Mouse (Mus musculus): Measurements from ENCODE around the gene Pdia4. TPM values are rescaled to one million over a fixed set of nuclear protein-coding genes. Genes with fewer than 3 reads are reported as not detected.
A peak's percentile ranks its signal among the peaks of the same experiment; 100 is the strongest.
"Not testable (repeated sequence)": the region's sequence is repeated elsewhere in the genome, so short reads cannot be mapped to it uniquely, and the experiment has no call there.

The Pdia4 gene
- total RNA-seq (2017): 164 to 238 TPM (median 188 TPM) in 3 replicates

DNA sequence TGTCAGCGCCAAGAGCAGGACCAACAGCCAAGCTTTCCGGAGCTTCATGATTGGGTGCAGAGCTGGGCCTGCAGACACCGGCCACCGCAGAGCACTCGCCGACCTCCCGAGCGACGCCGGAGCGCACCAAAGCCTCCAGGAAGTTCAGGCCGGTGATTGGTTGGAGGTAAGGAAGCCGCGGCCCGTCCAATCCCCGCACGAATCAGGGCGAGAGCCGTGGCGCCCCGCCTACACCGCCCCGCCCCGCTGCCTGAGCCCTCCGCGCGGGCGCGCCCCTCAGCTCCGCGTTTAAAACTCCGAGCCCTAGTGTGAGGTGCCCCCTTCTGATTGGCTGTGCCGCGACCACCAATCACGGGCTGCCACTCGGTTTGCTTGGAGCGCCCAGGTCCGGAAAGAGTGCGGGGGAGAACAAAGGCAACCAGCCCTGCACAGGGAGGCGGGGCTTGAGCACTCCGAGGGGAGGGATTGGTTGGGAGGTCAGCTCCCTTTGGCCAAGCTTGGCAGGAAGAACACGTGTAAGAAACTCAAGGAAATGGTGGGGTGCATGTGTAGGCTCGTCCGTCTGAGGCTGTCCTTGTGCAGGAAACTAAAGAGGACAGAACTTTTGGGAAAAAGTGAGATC, at the start of gene Pdia4:
Pdia4 (minus strand) TSS at position 174 of the 622 bp plus-strand sequence.
- peak; percentile 97 for ATAC-seq (replicated peaks; ENCODE audit: insufficient number of reproducible peaks, low FRiP score, low TSS enrichment, poor library complexity, severe bottlenecking)

DNA sequence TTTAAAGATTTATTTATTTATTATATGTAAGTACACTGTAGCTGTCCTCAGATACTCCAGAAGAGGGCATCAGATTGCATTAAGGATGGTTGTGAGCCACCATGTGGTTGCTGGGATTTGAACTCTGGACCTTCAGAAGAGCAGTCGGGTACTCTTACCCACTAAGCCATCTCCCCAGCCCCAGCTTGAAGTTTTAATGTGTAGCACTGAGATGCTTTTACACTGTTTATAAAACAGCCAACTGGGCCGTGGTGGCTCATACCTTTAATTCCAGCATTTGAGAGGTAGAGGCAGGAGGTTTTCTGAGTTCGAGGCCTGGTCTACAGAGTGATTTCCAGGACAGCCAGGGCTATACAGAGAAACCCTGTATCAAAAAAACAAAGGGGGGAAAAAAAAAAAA, 44.5 kb upstream of the Pdia4 start:
- ATAC-seq (replicated peaks; ENCODE audit: insufficient number of reproducible peaks, low FRiP score, low TSS enrichment, poor library complexity, severe bottlenecking): not testable (repeated sequence)

DNA sequence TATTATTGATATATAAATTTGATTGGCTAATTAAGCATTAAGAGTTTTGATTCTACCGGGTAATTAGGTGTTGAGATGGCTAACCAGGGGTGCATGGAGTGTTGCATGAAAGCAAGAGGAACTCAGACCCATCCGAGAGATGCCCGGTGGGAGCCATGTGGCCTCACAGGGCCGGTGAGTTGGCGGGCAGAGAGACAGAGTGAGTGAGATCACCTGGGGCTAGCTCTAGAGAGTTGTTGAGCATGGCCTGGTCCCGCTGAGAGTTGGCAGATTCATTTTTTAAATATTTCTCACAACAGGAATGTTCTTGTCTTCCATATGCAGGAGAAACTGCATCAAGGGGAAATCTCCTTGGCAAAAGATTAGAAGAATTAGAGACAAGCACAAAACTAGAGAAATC, 44.0 kb upstream of the Pdia4 start:
- ATAC-seq (replicated peaks; ENCODE audit: insufficient number of reproducible peaks, low FRiP score, low TSS enrichment, poor library complexity, severe bottlenecking): no peak

DNA sequence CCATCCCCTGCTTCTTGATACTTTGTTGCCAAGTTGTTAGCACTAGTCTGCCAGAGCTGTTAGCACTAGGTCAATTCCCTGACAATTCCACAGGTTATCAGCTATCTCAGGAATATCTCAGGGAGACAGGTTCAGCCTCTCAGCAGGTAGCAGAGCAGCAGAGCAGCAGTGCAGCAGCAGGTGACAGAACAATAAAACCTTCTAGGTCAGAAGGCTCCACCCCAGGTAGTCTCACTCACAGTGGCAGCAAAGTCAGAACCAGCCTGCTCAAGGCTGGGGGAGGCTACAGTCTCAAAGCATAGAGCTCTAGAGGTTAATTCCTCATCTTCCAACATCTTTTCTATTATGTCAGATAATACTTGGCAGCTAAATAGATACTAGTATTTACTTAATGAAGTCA, 32.5 kb upstream of the Pdia4 start:
- no peak for ATAC-seq (replicated peaks; ENCODE audit: insufficient number of reproducible peaks, low FRiP score, low TSS enrichment, poor library complexity, severe bottlenecking)

DNA sequence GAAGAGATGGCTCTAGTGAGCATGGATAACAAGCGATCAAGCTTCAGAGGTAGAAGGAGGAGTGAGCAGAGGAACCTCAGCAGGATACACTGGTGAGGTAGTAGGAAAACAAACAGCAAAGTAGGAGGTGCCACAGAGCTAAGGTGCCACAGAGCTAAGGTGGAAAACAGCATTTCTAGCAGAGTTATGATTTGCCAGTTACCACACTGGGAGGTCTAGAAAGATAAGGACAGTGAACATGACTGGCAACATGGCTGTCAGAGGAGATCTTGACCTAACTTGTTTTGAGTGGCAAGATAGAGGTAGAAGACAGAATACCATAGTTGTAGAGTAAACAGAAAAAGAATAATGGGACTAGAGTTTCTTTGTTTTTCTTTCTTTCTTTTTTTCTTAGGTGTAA, 29.1 kb upstream of the Pdia4 start:
- ATAC-seq (replicated peaks; ENCODE audit: insufficient number of reproducible peaks, low FRiP score, low TSS enrichment, poor library complexity, severe bottlenecking): no peak

DNA sequence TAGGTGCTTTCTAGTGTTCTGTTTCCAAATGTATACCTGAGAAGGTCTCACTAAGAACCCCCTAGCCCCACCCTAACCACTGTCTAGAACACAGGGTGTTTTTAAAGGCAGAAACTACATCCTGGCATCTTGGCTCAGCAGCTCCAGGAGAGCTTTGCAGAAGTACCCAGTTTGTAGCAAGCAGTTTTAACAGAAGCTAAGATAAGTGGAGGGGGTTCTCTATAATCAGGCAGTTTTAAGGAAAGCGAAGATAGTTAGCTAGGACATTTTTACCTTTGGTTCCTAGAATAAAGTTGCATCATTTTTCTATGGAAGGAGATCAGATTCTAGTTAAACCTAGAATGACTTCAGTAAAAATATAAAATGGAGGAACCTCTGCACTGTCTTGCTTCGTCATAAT, 28.6 kb upstream of the Pdia4 start:
- no peak for ATAC-seq (replicated peaks; ENCODE audit: insufficient number of reproducible peaks, low FRiP score, low TSS enrichment, poor library complexity, severe bottlenecking)

DNA sequence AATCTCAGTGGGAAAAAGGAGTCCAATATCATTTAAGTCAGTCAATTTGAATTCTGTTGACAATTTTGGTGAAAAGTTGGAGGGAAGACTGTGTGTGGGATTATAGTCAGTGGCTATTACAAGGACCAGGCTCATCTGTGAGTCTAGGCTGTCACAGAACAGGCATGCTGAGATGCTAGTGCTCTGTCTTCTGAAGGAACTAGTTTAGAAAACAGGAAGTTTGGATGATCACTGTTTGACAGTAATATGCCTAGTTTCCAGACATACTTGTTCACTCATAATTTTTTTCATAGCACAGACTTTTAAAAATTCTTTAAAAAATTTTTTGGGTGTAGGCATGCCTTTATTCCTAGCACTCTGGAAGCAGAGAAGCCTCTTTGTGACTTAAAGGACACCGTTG, 27.8 kb upstream of the Pdia4 start:
- no peak for ATAC-seq (replicated peaks; ENCODE audit: insufficient number of reproducible peaks, low FRiP score, low TSS enrichment, poor library complexity, severe bottlenecking)

DNA sequence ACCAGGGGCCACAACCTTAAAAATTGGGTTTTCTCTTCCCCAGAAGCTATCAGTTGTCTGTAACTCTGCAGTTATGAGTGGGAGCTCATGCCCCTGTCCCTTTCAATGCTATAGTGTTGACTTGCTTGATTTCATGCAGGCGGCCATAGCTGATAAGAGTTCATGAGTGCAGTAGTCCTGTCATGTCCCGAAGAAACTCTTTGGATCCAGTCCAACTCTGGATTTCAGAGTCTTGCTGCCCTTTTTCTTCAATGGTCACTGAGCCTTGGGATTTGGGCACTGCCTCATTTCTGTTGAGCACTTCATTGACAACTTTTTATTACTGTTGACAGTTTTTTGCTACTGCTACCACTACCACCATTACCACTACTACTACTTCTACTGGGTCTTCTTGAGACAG, 24.4 kb upstream of the Pdia4 start:
- ATAC-seq (replicated peaks; ENCODE audit: insufficient number of reproducible peaks, low FRiP score, low TSS enrichment, poor library complexity, severe bottlenecking): no peak

DNA sequence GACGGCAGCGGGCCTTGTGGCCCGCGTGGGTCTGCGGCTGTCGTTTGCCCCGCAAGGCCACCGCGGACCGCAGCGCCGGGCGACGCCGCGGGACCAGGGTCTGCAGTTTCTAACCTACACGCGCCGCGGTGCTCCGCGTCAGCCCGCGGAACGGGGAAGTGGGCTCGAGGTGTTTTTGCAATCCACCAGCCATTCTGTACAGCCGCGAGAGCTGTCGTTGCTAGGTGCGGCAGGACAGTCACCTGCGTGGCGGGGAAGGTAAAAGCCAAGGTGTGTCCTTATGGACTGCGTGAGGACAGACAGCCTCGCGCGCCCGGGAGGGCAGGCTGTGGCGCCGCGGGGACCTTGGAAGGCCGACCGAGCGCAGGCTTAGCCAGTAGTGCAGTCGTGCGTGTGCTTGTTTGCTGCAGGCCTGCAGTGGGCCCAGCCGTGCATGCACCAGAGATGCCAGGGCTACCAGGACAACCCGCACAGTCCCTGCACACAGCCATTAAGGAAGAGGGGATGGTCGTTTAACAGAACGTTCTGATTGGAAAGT, 22.8 kb upstream of the Pdia4 start:
- 0 out of 2 replicates have a peak, but pooled peaks have one; percentile 23 for ATAC-seq (replicated peaks; ENCODE audit: insufficient number of reproducible peaks, low FRiP score, low TSS enrichment, poor library complexity, severe bottlenecking)

DNA sequence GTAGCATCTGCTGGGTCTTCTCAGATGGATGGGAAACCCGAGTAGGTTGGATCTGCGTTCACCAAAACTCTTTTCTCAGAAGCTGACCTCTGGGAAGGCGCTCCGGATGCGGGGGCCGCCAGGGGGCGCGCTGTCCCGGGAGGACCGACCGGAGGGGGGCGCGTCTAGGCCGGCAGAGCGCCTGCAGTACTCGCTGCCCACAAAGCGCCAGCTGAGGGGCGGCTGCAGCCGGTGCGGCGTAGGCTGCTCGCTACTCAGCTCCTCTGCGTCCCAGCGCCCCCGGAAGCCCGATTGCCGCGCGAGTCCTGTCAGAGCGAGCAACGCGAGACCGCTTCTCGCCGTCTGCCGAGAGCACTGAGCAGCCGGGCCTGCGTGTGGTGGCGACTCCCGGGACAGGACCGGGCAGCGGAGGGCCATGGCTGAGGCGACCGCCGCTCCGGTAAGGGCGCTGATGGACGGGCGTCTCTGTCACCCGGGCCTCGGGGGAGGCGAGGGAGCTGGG, 22.3 kb upstream of the Pdia4 start, which contains the start of gene Zfp398:
Zfp398 (plus strand) TSS at position 180 of the 502 bp plus-strand sequence.
- peak; percentile 86 for ATAC-seq (replicated peaks; ENCODE audit: insufficient number of reproducible peaks, low FRiP score, low TSS enrichment, poor library complexity, severe bottlenecking)

DNA sequence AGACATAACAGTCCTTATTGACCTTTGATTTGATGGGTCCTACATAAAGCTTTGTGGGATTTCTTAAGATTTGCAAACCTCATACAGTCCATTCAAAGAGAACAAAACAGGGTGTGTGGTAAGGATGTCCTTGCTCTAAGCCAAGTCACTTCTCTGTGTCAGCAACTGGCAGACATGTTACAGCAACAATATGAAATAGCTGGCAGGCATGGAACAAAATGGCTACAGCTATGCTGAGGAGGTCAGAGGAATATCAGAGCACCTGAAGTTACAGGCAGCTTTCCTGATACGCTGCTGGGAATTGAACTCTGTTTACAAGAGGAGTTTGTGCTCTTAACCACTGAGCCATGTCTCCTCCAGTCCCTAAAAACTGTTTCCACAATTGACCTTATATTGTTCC, 19.0 kb upstream of the Pdia4 start:
- no peak for ATAC-seq (replicated peaks; ENCODE audit: insufficient number of reproducible peaks, low FRiP score, low TSS enrichment, poor library complexity, severe bottlenecking)

DNA sequence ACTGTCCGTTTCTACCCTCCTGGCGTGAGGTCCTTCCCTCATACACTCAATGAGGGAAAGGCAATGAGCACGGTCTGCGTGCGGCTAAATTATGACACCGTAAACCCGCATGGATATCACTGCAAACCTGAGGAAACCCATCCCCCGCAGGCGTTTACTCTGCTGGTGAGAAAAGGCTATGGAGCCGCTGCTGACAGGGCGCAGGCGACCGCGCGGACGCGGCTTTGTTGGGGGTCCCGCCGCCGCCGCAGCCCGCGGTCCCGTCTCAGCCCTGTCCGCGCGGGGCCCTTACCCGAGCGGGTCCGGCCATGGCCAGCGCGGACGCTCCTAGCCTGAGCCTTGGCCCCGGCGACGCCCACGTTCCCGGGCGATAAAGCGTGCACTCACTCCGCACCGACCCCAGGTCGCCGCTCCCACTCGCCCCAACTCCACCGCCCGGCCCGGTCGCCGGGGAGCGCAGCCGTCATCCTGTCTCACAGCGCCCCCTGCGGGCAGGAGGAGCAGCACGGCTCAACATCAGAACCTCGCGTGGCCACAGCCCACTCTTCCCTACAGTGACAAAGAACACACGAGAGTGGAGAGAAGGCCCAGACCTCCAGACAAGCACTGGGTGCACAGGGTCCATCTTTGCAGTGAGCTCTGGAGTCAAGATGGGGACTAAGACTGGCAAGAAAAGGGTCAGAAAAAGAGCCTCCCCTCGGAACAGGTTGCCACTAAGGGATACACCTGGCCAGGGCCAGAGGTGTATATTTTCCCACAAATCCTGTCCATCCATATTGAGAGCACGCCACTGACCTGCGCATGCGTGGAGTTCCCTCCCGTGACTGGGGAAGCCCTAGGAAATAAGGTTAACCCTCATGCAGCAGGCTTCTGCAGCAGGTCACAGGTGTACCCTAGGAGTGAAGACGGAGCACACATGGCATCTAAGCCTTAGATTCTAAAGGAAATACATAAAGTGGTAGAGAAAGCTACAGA, 17.2 kb upstream of the Pdia4 start, which contains the start of gene Zfp786:
Zfp786 (minus strand) TSS at position 764 of the 975 bp plus-strand sequence.
- ATAC-seq (replicated peaks; ENCODE audit: insufficient number of reproducible peaks, low FRiP score, low TSS enrichment, poor library complexity, severe bottlenecking): peak; percentile 86

DNA sequence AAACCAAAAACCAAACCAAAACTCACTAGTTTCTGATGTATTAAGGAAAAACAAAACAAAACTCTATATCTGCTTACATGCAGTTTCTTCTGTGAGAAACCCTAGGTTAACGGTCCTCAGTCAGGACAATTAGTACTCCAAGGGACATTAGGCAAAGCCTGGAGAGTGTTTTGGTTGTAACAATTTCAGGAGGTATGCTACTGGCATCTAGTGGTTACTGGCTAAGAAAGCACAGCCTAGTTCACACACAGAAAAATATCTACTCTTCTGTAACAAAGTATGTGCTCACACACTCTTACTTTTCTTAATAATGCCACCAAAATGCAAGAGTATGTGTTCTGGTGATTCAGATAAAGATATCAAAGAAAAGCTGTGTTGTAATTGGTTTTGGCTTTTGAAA, 15.7 kb upstream of the Pdia4 start:
- ATAC-seq (replicated peaks; ENCODE audit: insufficient number of reproducible peaks, low FRiP score, low TSS enrichment, poor library complexity, severe bottlenecking): no peak

DNA sequence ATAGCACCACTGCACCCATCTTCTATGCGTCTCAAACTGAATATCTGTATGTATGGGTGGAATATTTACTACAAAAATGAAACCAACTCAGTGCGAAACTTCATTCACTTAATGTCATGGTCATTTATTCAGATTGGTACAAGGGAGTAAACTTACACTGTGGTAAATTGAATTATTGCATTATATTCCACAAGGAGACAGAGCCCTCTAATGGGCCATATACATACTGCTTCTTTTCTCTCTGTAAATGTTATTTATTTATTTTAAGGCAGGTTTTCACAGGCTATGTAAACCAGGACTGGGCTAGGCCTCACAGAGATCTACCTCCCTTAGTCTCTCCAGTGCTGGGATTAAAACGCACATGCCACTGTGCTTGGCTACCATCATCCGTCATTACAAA, 14.2 kb upstream of the Pdia4 start:
- ATAC-seq (replicated peaks; ENCODE audit: insufficient number of reproducible peaks, low FRiP score, low TSS enrichment, poor library complexity, severe bottlenecking): no peak

DNA sequence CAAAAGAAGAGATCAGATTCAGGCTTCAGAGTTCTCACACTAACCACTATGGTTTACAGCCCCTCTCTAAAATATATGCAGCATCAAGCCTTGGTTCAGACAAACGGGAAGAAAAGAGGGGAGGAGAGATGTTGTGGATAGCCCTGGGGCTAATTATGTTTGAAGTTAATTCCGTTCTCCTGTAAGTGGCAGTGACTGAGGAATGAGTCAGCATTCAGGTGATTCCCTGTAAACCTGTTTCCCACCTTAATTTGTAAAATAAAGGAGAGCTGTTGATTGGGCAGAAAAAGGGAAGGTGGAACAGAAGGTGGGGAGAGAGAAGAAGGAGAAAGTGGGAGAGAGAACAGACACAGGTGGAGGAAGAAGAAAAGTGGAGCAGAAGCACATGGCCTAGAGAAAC, 11.0 kb upstream of the Pdia4 start:
- no peak for ATAC-seq (replicated peaks; ENCODE audit: insufficient number of reproducible peaks, low FRiP score, low TSS enrichment, poor library complexity, severe bottlenecking)

DNA sequence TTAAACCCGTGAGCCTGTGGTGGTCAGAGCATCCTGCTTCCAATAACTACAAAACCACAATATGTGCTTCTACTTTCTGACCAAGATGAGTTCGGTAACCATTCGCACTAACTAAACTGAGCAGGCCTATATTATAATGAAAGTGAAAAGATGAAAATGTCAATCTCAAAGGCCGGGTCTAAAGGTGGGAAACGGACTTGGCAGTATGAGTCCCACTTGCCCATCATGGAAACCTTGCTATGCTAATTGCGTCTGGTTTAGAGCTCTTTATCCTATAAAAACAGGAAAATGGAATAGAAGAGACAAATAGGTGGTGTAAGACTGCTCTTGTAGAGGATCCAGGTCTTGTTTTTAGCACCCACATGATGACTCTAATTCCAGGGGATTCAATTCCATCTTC, 8.5 kb upstream of the Pdia4 start:
- ATAC-seq (replicated peaks; ENCODE audit: insufficient number of reproducible peaks, low FRiP score, low TSS enrichment, poor library complexity, severe bottlenecking): no peak

DNA sequence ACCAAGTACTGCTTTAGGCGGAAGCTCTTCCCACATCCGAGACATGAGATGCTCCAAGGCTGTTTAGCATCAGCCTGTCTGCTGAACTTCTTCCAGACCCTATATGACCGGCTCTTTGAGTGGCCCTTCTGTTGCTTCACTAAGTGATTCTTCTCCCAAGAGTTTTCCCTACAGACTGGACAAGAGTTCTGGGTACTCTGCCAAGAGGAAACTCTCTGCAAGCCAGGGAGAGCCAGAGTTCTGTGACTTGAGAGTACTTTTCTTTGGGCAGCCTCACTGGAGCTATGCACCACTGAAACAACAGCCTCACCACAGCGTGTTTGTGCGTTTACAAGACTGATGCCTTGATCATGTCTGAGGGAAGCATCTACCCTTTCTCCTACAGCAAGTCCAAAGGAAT, 8.0 kb upstream of the Pdia4 start:
- ATAC-seq (replicated peaks; ENCODE audit: insufficient number of reproducible peaks, low FRiP score, low TSS enrichment, poor library complexity, severe bottlenecking): no peak

DNA sequence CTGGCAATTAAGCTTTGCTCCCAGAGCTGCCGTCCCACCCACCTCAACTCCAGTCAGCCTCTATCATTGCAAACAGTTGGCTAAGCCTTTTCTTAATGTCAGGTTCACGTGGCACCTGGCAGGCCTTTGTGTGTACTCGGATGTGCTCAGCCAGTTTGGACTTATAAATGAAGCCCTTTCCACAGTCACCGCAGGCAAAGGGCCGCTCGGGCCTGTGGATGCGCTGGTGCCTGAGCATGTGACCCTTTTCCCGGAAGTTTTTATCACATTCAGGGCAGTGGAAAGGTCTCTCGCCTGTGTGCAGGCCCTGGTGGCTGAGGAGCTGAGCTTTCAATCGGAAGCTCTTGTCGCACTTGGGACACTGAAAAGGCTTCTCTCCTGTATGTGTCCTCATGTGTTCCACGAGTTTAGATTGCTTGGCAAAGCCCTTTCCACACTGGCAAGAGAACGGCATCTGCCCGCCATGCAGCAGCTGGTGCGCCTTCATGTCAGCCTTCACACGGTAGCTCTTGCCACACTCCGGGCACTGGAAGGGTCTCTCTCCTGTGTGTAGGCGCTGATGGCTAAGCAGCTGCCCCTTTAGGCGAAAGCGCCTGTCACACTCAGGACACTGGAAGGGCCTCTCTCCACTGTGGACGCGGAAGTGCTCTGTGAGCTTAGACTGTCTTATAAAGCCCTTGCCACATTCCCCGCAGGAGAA, 6.5 kb upstream of the Pdia4 start:
- ATAC-seq (replicated peaks; ENCODE audit: insufficient number of reproducible peaks, low FRiP score, low TSS enrichment, poor library complexity, severe bottlenecking): no peak

DNA sequence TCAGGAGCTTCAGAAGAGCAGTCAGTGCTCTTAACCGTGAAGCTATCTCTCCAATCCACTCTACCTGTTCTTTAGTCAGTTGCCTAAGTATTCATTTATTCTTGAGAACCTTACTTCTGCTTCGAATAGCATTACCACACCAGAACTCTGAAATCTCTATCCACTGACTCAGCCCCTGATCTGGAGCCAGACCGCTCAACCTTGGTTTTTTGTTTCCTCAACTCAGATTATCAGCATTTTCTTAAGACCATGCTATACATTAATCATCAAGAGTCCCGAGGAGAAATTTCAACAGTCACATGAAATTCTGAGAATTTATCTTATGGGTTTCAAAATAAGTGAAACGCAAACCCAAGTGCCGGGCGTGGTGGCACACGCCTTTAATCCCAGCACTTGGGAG, 5.5 kb upstream of the Pdia4 start:
- no peak for ATAC-seq (replicated peaks; ENCODE audit: insufficient number of reproducible peaks, low FRiP score, low TSS enrichment, poor library complexity, severe bottlenecking)
